Mouse (Mus musculus) megakaryocyte, embryonic 14.5 days (primary cell): ENCODE measurements around the gene Rab3d.

Experiments used
- FLI1 ChIP-seq: IDR thresholded peaks from 2 replicates; pipeline ENCODE4 v1.6.1; 2012; ENCODE audit warnings: low read length, inconsistent platforms, mixed read lengths
- GATA1 ChIP-seq: IDR thresholded peaks from 3 replicates; pipeline ENCODE4 v1.6.1; 2012; ENCODE audit warnings: mixed read lengths, low read length, inconsistent platforms, borderline replicate concordance

GRCm38 (mm10) chr9:21926784-21927183, 8.8 kb upstream of the Rab3d start:
- TF ChIP-seq GATA1 = no peak
- no peak for TF ChIP-seq FLI1
